Mouse (Mus musculus) intestine, postnatal 0 days (tissue): Measurements from ENCODE around the gene Pde4dip. TPM values are rescaled to one million over a fixed set of nuclear protein-coding genes. Genes with fewer than 3 reads are reported as not detected.

ENCODE experiments used
- ATAC-seq: fragments of 200-750 bp; cut with Nextera tagmentation; 2 replicates; pipeline ENCODE4 v1.8.0; 2017; ENCODE audit warnings: mild to moderate bottlenecking, moderate TSS enrichment, moderate library complexity
- H3K27ac ChIP-seq: fragments of 300-500 bp; sonication (generic); 2 replicates; pipeline ENCODE4 v1.5.1; 2014; ENCODE audit warnings: mild to moderate bottlenecking, low read depth, low read length, moderate library complexity
- H3K27me3 ChIP-seq: fragments of 300-500 bp; sonication (generic); replicated peaks from 2 replicates; pipeline ENCODE4 v1.6.1; 2014; ENCODE audit warnings: low read length, mixed read lengths; ENCODE audit not compliant: control insufficient read depth, insufficient read depth
- H3K36me3 ChIP-seq: fragments of 300-500 bp; sonication (generic); 2 replicates; pipeline ENCODE4 v1.6.1; 2014; ENCODE audit warnings: mild to moderate bottlenecking, moderate library complexity; ENCODE audit not compliant: control insufficient read depth, insufficient read depth
- H3K4me1 ChIP-seq: fragments of 300-500 bp; sonication (generic); replicated peaks from 2 replicates; pipeline ENCODE4 v1.6.1; 2014; ENCODE audit warnings: antibody characterized with exemption, low read length, mixed read lengths; ENCODE audit not compliant: control insufficient read depth, insufficient read depth
- H3K4me2 ChIP-seq: fragments of 300-500 bp; sonication (generic); replicated peaks from 2 replicates; pipeline ENCODE4 v1.6.1; 2014; ENCODE audit warnings: low read depth, mild to moderate bottlenecking, moderate library complexity
- H3K4me3 ChIP-seq: fragments of 300-500 bp; sonication (generic); 2 replicates; pipeline ENCODE4 v1.5.1; 2014; ENCODE audit warnings: low read depth, low read length
- H3K9ac ChIP-seq: fragments of 300-500 bp; sonication (generic); 2 replicates; pipeline ENCODE4 v1.6.1; 2014; ENCODE audit warnings: mild to moderate bottlenecking, low read depth, low read length
- H3K9me3 ChIP-seq: fragments of 300-500 bp; sonication (generic); 2 replicates; pipeline ENCODE4 v1.6.1; 2016; ENCODE audit warnings: mixed run types; ENCODE audit not compliant: control insufficient read depth
- CTCF ChIP-seq: sonication (generic); IDR thresholded peaks from 2 replicates; pipeline ENCODE4 v1.5.1; 2016; ENCODE audit warnings: low read depth, mild to moderate bottlenecking, control low read depth, antibody characterized with exemption, moderate library complexity
- WGBS: fragments of 180-500 bp; shearing (Covaris S2); extraction: QIAGEN DNeasy Blood & Tissue Kit; methylation state at CpG from one replicate; pipeline ENCODE4 v1.1.7; 2014; 5-methylcytosine and 5-hydroxymethylcytosine counted together
- polyA plus RNA-seq: library from polyadenylated mRNA; unstranded; fragments of >200 nt; fragmentation: Nextera tagmentation; extraction: Ambion mirVana; gene quantifications from 2 replicates; pipeline ENCODE4 v1.2.1, GENCODE M21; 2015

The Pde4dip gene
- polyA plus RNA-seq, 1 experiment from 2014 or later, result 10.0 TPM

DNA sequence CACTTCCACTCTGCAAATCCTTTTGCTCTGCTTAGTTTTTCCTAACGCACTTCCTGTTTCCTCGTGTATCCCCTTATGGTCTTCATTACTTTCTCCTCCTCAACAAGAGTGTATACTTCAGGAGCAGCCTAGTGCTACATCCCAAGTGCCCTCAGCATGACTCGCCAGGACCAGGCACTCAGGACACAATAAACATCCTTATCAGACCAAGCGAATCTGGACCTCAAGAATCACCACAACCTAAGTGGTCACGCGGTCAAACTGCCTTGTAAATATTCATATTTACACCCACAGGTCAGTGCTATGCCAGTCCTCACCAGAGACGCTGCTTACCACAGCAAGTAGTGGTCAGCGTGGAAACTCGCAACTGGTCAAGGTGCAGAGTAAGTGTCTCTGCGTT lies 139.7 kb downstream of the Pde4dip start:
- TF ChIP-seq CTCF, result no peak
- Histone ChIP-seq H3K4me3 (no peak overlapping the region), H3K27ac (no peak overlapping the region), H3K9me3 (no peaks in the 10 kb centered on the region), H3K4me2 (no peak overlapping the region), H3K9ac (no peak overlapping the region), H3K27me3 (no peaks in the 10 kb centered on the region), H3K36me3 (peaks cover 94% of the 10 kb centered on the region), H3K4me1 (no peaks in the 10 kb centered on the region)
- ATAC-seq, result no peak
- WGBS, result 80% methylated on average over 10 of the region's 10 CpGs

DNA sequence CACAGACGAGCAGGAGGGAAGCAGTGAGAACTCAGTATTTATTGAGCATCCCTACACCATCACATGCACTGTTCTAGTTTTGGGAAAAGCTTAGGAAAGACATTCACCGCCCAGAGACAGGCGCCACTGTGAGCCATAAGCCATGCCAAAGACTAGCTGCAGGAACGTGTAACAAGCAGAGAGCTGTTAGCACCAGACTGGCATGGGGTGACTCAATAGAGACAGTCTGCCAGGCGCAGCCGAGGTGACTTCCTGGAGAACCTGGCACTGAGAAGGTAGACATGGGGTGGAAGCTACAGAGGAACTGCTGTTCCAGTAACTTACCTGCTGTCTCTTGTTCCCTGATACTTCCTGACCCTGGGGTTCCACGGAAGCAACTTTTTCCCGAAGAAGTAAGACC lies 145.7 kb downstream of the Pde4dip start:
- ATAC-seq, result no peak
- H3K4me3 ChIP-seq, result no peak overlapping the region
- H3K4me2 ChIP-seq, result no peak overlapping the region
- no peak overlapping the region for H3K9ac ChIP-seq
- H3K27ac ChIP-seq, result no peak overlapping the region
- H3K36me3 ChIP-seq, result peaks cover 76% of the 10 kb centered on the region
- no peaks in the 10 kb centered on the region for H3K4me1 ChIP-seq
- TF ChIP-seq CTCF, result no peak
- H3K9me3 ChIP-seq, result no peaks in the 10 kb centered on the region
- 95% methylated on average over 8 of the region's 8 CpGs for WGBS
- no peaks in the 10 kb centered on the region for H3K27me3 ChIP-seq

DNA sequence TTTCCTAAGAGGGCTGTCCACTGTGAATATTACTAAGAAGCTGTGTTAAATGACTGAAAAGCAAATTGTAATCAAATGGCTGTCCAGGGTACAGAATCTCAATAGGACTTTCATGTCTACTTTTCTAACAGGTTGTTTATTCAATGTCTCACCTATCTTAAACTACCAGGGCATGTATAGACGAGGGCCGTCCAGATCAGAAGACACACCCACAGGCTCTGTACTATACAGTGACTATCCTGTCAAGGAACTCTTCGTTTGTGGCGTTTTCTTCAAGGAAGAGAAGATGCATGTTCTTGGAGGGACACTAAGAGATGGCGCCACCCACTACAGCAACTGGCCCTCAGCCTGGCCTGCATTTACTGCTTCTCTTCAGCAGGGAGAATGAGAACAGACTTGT lies 152.9 kb downstream of the Pde4dip start:
- no peaks in the 10 kb centered on the region for H3K9me3 ChIP-seq
- WGBS, result 57% methylated on average over 5 of the region's 5 CpGs
- no peak overlapping the region for H3K9ac ChIP-seq
- H3K4me2 ChIP-seq, result no peak overlapping the region
- no peak for TF ChIP-seq CTCF
- H3K27ac ChIP-seq, result no peak overlapping the region
- no peaks in the 10 kb centered on the region for H3K27me3 ChIP-seq
- peaks cover 6% of the 10 kb centered on the region for H3K36me3 ChIP-seq
- ATAC-seq, result no peak
- no peaks in the 10 kb centered on the region for H3K4me1 ChIP-seq
- no peak overlapping the region for H3K4me3 ChIP-seq

DNA sequence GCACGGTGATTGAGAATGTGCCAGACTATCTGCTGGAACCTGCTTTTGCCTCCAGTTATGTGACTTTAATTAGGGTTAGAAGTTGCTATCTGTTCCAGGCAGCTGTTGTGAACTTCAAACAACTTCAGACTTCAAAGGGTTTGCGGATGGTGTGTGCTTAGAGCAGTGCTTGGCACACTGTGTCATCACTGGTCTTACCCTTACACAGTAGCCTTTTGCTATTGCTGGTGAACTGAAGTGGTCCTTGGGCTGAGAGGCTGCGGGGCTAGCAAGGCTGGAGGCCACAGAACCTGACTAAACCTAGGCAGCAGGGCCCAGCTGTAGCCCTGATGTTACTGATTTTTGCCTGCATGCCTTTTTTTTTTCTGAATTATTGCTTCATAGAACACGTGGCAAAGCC lies 154.2 kb downstream of the Pde4dip start:
- Histone ChIP-seq H3K9ac (no peak overlapping the region), H3K9me3 (no peaks in the 10 kb centered on the region), H3K36me3 (0 out of 2 replicates have a peak, but pooled peaks cover 3% of the 10 kb centered on the region), H3K4me3 (no peak overlapping the region), H3K27ac (no peak overlapping the region), H3K4me1 (no peaks in the 10 kb centered on the region), H3K27me3 (no peaks in the 10 kb centered on the region), H3K4me2 (no peak overlapping the region)
- 78% methylated on average over 4 of the region's 4 CpGs for WGBS
- TF ChIP-seq CTCF, result no peak
- ATAC-seq, result no peak

DNA sequence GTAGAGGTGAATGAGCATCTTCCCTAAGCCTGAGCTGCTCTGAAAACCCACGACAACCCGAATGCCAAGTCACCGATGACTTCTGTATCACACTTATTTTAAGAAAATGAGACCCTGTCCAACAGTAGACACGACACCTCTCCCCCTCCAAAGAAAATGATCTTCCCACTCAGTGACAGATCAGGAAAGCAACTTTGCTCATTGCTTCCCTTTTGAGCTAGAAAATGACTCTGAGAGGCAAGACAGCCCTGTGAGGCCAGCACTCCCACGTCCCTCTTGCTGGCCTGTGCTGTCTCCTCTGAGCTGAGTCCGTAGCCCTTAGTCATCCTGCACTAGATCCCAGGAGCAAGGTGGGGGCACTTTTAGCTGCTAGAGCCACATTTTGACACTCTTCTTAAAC lies 155.9 kb downstream of the Pde4dip start:
- no peaks in the 10 kb centered on the region for H3K9me3 ChIP-seq
- no peak overlapping the region for H3K4me2 ChIP-seq
- H3K27me3 ChIP-seq, result no peaks in the 10 kb centered on the region
- no peaks in the 10 kb centered on the region for H3K4me1 ChIP-seq
- H3K27ac ChIP-seq, result no peak overlapping the region
- H3K9ac ChIP-seq, result no peak overlapping the region
- H3K4me3 ChIP-seq, result no peak overlapping the region
- no peak for TF ChIP-seq CTCF
- 88% methylated on average over 6 of the region's 6 CpGs for WGBS
- H3K36me3 ChIP-seq, result no peaks in the 10 kb centered on the region
- no peak for ATAC-seq

GRCm38 (mm10) chr3:97730624-97731023 lies 157.9 kb downstream of the Pde4dip start:
- no peak for ATAC-seq
- 82% methylated on average over 7 of the region's 7 CpGs for WGBS
- no peaks in the 10 kb centered on the region for H3K4me1 ChIP-seq
- H3K4me3 ChIP-seq, result no peak overlapping the region
- no peaks in the 10 kb centered on the region for H3K27me3 ChIP-seq
- no peaks in the 10 kb centered on the region for H3K9me3 ChIP-seq
- H3K36me3 ChIP-seq, result no peaks in the 10 kb centered on the region
- no peak for TF ChIP-seq CTCF
- no peak overlapping the region for H3K27ac ChIP-seq
- no peak overlapping the region for H3K4me2 ChIP-seq
- H3K9ac ChIP-seq, result no peak overlapping the region

DNA sequence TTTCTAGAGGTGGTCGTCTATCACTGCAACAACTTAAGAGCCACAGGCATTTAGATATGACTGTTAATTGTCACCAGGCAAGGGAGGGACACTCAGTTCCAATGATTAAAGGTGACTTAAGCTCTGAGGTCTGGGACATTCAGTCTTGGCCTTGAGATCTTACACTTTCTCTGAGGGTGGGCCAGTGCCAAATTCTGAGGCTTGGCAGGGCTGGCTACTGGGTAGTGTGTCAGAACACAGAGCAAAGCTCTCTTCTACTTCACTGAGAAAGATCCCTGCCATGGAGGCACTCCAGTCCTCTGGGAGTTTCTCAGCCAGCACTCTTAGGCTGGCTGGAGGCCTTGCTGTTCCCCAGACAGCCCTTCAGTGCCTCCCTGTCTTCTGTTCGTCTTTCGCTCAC lies 158.4 kb downstream of the Pde4dip start:
- Histone ChIP-seq H3K4me3 (no peak overlapping the region), H3K9ac (no peak overlapping the region), H3K4me1 (no peaks in the 10 kb centered on the region), H3K27ac (no peak overlapping the region), H3K36me3 (no peaks in the 10 kb centered on the region), H3K9me3 (no peaks in the 10 kb centered on the region), H3K4me2 (no peak overlapping the region), H3K27me3 (no peaks in the 10 kb centered on the region)
- no peak for TF ChIP-seq CTCF
- ATAC-seq, result no peak
- 73% methylated on average over 3 of the region's 3 CpGs for WGBS
